In genomic region chr3:96977507-96977906, GRCm38 (mm10) we compare ENCODE assay signal across 26 mouse cellular contexts. TPM values are rescaled to one million over a fixed set of nuclear protein-coding genes. Genes with fewer than 3 reads are reported as not detected.
DNase-seq lines count a peak whose midpoint lies in the region; ATAC-seq and TF ChIP-seq lines count a peak whose summit lies in the region.
"Had no signal": no experiment of that assay in that cellular context is flagged by ENCODE, and none has a peak within 500 bp of the region (broad histone marks: within the 10 kb centered on the region; RNA-seq: fewer than 3 reads in every experiment).

No protein-coding gene starts in this region.

- TF ChIP-seq POLR2A in CH12.LX (IDR thresholded peaks at IDR 0.05; ENCODE audit: low read depth, low read length) = no peak

- no peaks in the 10 kb centered on the region for H3K79me2 ChIP-seq in CH12.LX (replicated peaks; ENCODE audit: control insufficient read depth, extremely low read depth, insufficient read depth, poor library complexity, severe bottlenecking)

- no peak for TF ChIP-seq CTCF in CH12.LX (conservative IDR thresholded peaks at IDR 0.05 in 1 of 2, IDR thresholded peaks at IDR 0.05 in 1 of 2; ENCODE audit: low read depth in 2 of 2, low read length in 2 of 2)

- dilution Hi-C loops in CH12.LX (cut with MboI; ENCODE audit: extremely low pct_ligation_motif_present, extremely low pct_unique_long_range_greater_than_20kb, low sequenced_read_pairs) = no loop called here

- DNase-seq in A20 (ENCODE audit: low read depth, low spot score) = peak; percentile 46
- peak; percentile 48 for DNase-seq in CH12.LX (ENCODE audit: extremely low read depth)
- DNase-seq in splenic B cell, adult 2 months (ENCODE audit: low read depth, low spot score) = peak; percentile 2
- no peak for DNase-seq in yolk sac, embryonic 10.5 days (ENCODE audit: low spot score)
- no peak for DNase-seq in spleen, postnatal 36 days (ENCODE audit: low spot score in 2 of 2)
- DNase-seq: adrenal gland, adult 2 months; adrenal gland, adult 8-10 months; adrenal gland, postnatal 10 days; adrenal gland, postnatal 14 days; adrenal gland, postnatal 25 days; adrenal gland, postnatal 36 days; B cell, adult 2 months; cerebellum, adult 11 months; cerebellum, adult 11-12 months; cerebellum, adult 18-20 months; cerebellum, adult 2 months; cerebellum, adult 8-10 months had no signal

- H3K4me2 ChIP-seq in CH12.LX (ENCODE audit: insufficient read depth, low read depth, poor library complexity, severe bottlenecking) = no peak overlapping the region
- no peak overlapping the region for H3K4me2 ChIP-seq in forebrain, embryonic 15.5 days (replicated peaks)

- peak; percentile 88 for TF ChIP-seq EP300 in CH12.LX (IDR thresholded peaks at IDR 0.05; ENCODE audit: low read length)

- H3K9me3 ChIP-seq in CH12.LX (replicated peaks; ENCODE audit: low read length) = no peaks in the 10 kb centered on the region
- H3K9me3 ChIP-seq in forebrain, embryonic 15.5 days = no peaks in the 10 kb centered on the region
- H3K9me3 ChIP-seq: G1E had no signal

- WGBS in forebrain, embryonic 15.5 days = 88% methylated on average over 2 of the region's 2 CpGs

- no peak for TF ChIP-seq RAD21 in CH12.LX (IDR thresholded peaks at IDR 0.05; ENCODE audit: low read depth, low read length)

- in situ Hi-C loops in CH12.LX (cut with MboI; ENCODE audit: low pct_ligation_motif_present, low pct_unique_long_range_greater_than_20kb, low sequenced_read_pairs) = no loop called here

- peaks cover 6 to 35% of the 10 kb centered on the region in 2 experiments for H3K4me1 ChIP-seq in CH12.LX (ENCODE audit: control insufficient read depth in 1 of 2, insufficient read depth in 2 of 2)
- no peaks in the 10 kb centered on the region for H3K4me1 ChIP-seq in forebrain, embryonic 15.5 days

- no peak overlapping the region for H3K27ac ChIP-seq in CH12.LX (ENCODE audit: insufficient read depth, low read depth)
- H3K27ac ChIP-seq in forebrain, embryonic 15.5 days (replicated peaks) = no peak overlapping the region

- no peak overlapping the region for H3K9ac ChIP-seq in CH12.LX (ENCODE audit: insufficient read depth, low read depth)
- H3K9ac ChIP-seq in forebrain, embryonic 15.5 days (replicated peaks) = no peak overlapping the region

- H3K4me3 ChIP-seq in CH12.LX (replicated peaks in 1 of 3; ENCODE audit: low read depth in 2 of 3, low read length in 2 of 3, poor library complexity in 1 of 3) = no peak overlapping the region
- H3K4me3 ChIP-seq in forebrain, embryonic 15.5 days = no peak overlapping the region

- ATAC-seq in forebrain, embryonic 15.5 days (replicated peaks) = no peak
- ATAC-seq: activated CD4-positive, CD25-positive, alpha-beta regulatory T cell, adult 4 months; CD4-positive, CD25-positive, alpha-beta regulatory T cell, adult 4 months; Patski had no signal

- no peaks in the 10 kb centered on the region for H3K36me3 ChIP-seq in CH12.LX (replicated peaks in 1 of 2; ENCODE audit: control insufficient read depth in 1 of 2, insufficient read depth in 1 of 2, low read length in 1 of 2)
- H3K36me3 ChIP-seq in splenic B cell, adult 2 months (ENCODE audit: control insufficient read depth, insufficient read depth, low read length, poor library complexity, severe bottlenecking) = no peaks in the 10 kb centered on the region
- H3K36me3 ChIP-seq in forebrain, embryonic 15.5 days = no peaks in the 10 kb centered on the region
- H3K36me3 ChIP-seq: G1E had no signal

- H3K27me3 ChIP-seq in CH12.LX (replicated peaks) = peaks cover 6% of the 10 kb centered on the region
- H3K27me3 ChIP-seq in splenic B cell, adult 2 months (ENCODE audit: control insufficient read depth, insufficient read depth, low read length, poor library complexity, severe bottlenecking) = no peaks in the 10 kb centered on the region
- no peaks in the 10 kb centered on the region for H3K27me3 ChIP-seq in forebrain, embryonic 15.5 days
- H3K27me3 ChIP-seq: Patski had no signal

TF ChIP-seq in CH12.LX, 34 proteins besides CTCF, POLR2A, EP300 and RAD21:
- TF ChIP-seq IRF4 (IDR thresholded peaks at IDR 0.05; ENCODE audit: low read depth, low read length) = peak; percentile 87
- no peak for TF ChIP-seq JUN (IDR thresholded peaks at IDR 0.05; ENCODE audit: insufficient read depth, low read depth, low read length)
- no peak for TF ChIP-seq TCF12 (IDR thresholded peaks at IDR 0.05; ENCODE audit: low read depth, low read length)
- no peak for TF ChIP-seq MYC (IDR thresholded peaks at IDR 0.05; ENCODE audit: low read depth, low read length)
- peak; percentile 97 for TF ChIP-seq ZNF384 (IDR thresholded peaks at IDR 0.05; ENCODE audit: low read depth, low read length)
- no peak for TF ChIP-seq SMC3 (IDR thresholded peaks at IDR 0.05; ENCODE audit: low read depth, low read length)
- TF ChIP-seq MAFK (IDR thresholded peaks at IDR 0.05; ENCODE audit: insufficient replicate concordance, low read length) = no peak
- no peak for TF ChIP-seq TBP (conservative IDR thresholded peaks at IDR 0.05; ENCODE audit: low read depth, low read length)
- TF ChIP-seq NELFE (IDR thresholded peaks at IDR 0.05; ENCODE audit: low read depth, low read length) = no peak
- TF ChIP-seq USF2 (conservative IDR thresholded peaks at IDR 0.05; ENCODE audit: low read depth, low read length) = no peak
- no peak for TF ChIP-seq RCOR1 (conservative IDR thresholded peaks at IDR 0.05; ENCODE audit: low read depth, low read length)
- no peak for TF ChIP-seq GABPA (IDR thresholded peaks at IDR 0.05; ENCODE audit: insufficient replicate concordance, low read depth, low read length)
- TF ChIP-seq MEF2A (IDR thresholded peaks at IDR 0.05; ENCODE audit: borderline replicate concordance, low read depth, low read length) = no peak
- TF ChIP-seq ZC3H11A (IDR thresholded peaks at IDR 0.05; ENCODE audit: low read depth, low read length) = no peak
- TF ChIP-seq MAZ (IDR thresholded peaks at IDR 0.05; ENCODE audit: low read depth, low read length) = no peak
- no peak for TF ChIP-seq MAX (IDR thresholded peaks at IDR 0.05; ENCODE audit: low read length)
- TF ChIP-seq ZMIZ1 (IDR thresholded peaks at IDR 0.05; ENCODE audit: low read depth, low read length) = no peak
TF ChIP-seq in CH12.LX: peak in this region for 2.

RNA-seq across cellular contexts. Expression of gene Gja8, which starts 51.7 kb away (rescaled TPM):
- total RNA-seq in CH12.LX (2012; rRNA removed) = 0.04 TPM in 1 of 2 replicates, not detected in the other
- not detected in 2 replicates for total RNA-seq in CH12.LX (2014; rRNA removed)
- polyA plus RNA-seq in CH12.LX (2012; ENCODE audit: insufficient read length, low read depth) = not detected in 2 replicates
- polyA plus RNA-seq in forebrain, embryonic 15.5 days (2015; fragmentation: Nextera tagmentation; extraction: Ambion mirVana) = 0.03 TPM in 2 replicates
- total RNA-seq: adrenal gland, adult 18-20 months; adrenal gland, adult 2 months; adrenal gland, adult 8-10 months; adrenal gland, postnatal 10 days; adrenal gland, postnatal 14 days; adrenal gland, postnatal 25 days; adrenal gland, postnatal 36 days; adrenal gland, postnatal 4 days had no signal
- polyA plus RNA-seq: adrenal gland, adult 2 months; brain, embryonic 14.5 days; C2C12; CD4-positive, CD25-positive, alpha-beta regulatory T cell, adult 4 months; cerebellum, adult 2 months; G1E had no signal

Comparison
In these comparisons a context has a peak if more than half of its experiments do, and no peak if none do; other contexts are left out.
1. DNase-seq: peak in A20 (single experiment), CH12.LX (single experiment) and splenic B cell, adult 2 months (single experiment); none in yolk sac, embryonic 10.5 days (single experiment) and spleen, postnatal 36 days (0 of 2).